Mouse (Mus musculus): ENCODE data around the gene Tmcc2. TPM values are rescaled to one million over a fixed set of nuclear protein-coding genes. Genes with fewer than 3 reads are reported as not detected.

The Tmcc2 gene
- total and polyA plus RNA-seq, 3 experiments, result 0.14 to 0.34 TPM; not detected in 1

- H3K9me3 ChIP-seq (replicated peaks; ENCODE audit: low read length), result no peaks in the 10 kb centered on the region
- no peak for DNase-seq (ENCODE audit: extremely low read depth)
- no peaks in the 10 kb centered on the region for H3K36me3 ChIP-seq (replicated peaks in 1 of 2; ENCODE audit: control insufficient read depth in 1 of 2, insufficient read depth in 1 of 2, low read length in 1 of 2)
- no peak overlapping the region for H3K4me3 ChIP-seq (replicated peaks in 1 of 3; ENCODE audit: low read depth in 2 of 3, low read length in 2 of 3, poor library complexity in 1 of 3)
- in situ Hi-C loops (cut with MboI; ENCODE audit: low pct_ligation_motif_present, low pct_unique_long_range_greater_than_20kb, low sequenced_read_pairs), result no loop called here
- dilution Hi-C loops (cut with MboI; ENCODE audit: extremely low pct_ligation_motif_present, extremely low pct_unique_long_range_greater_than_20kb, low sequenced_read_pairs), result no loop called here
- H3K27ac ChIP-seq (ENCODE audit: insufficient read depth, low read depth), result no peak overlapping the region
- H3K27me3 ChIP-seq (replicated peaks), result peaks cover 42% of the 10 kb centered on the region
- no peak overlapping the region for H3K9ac ChIP-seq (ENCODE audit: insufficient read depth, low read depth)
- H3K4me1 ChIP-seq (ENCODE audit: control insufficient read depth in 1 of 2, insufficient read depth in 2 of 2), result peaks cover 3 to 20% of the 10 kb centered on the region in 2 experiments; a peak in 3 of 4 replicates
- no peaks in the 10 kb centered on the region for H3K79me2 ChIP-seq (replicated peaks; ENCODE audit: control insufficient read depth, extremely low read depth, insufficient read depth, poor library complexity, severe bottlenecking)
- TF ChIP-seq MYC (IDR thresholded peaks at IDR 0.05; ENCODE audit: low read depth, low read length) (no peak), TCF12 (IDR thresholded peaks at IDR 0.05; ENCODE audit: low read depth, low read length) (no peak), PAX5 (IDR thresholded peaks at IDR 0.05; ENCODE audit: low read length) (no peak), TBP (conservative IDR thresholded peaks at IDR 0.05; ENCODE audit: low read depth, low read length) (no peak), MAFK (IDR thresholded peaks at IDR 0.05; ENCODE audit: insufficient replicate concordance, low read length) (no peak), EP300 (IDR thresholded peaks at IDR 0.05; ENCODE audit: low read length) (no peak), MEF2A (IDR thresholded peaks at IDR 0.05; ENCODE audit: borderline replicate concordance, low read depth, low read length) (no peak), ZMIZ1 (IDR thresholded peaks at IDR 0.05; ENCODE audit: low read depth, low read length) (no peak), UBTF (IDR thresholded peaks at IDR 0.05; ENCODE audit: low read depth, low read length) (no peak), CTCF (conservative IDR thresholded peaks at IDR 0.05 in 1 of 2, IDR thresholded peaks at IDR 0.05 in 1 of 2; ENCODE audit: low read depth in 2 of 2, low read length in 2 of 2) (no peak), USF2 (conservative IDR thresholded peaks at IDR 0.05; ENCODE audit: low read depth, low read length) (no peak), ZC3H11A (IDR thresholded peaks at IDR 0.05; ENCODE audit: low read depth, low read length) (no peak), ELF1 (IDR thresholded peaks at IDR 0.05; ENCODE audit: low read depth, low read length) (no peak), RAD21 (IDR thresholded peaks at IDR 0.05; ENCODE audit: low read depth, low read length) (no peak), USF1 (IDR thresholded peaks at IDR 0.05; ENCODE audit: low read depth, low read length) (no peak), NRF1 (IDR thresholded peaks at IDR 0.05; ENCODE audit: low read depth, low read length) (no peak)
- H3K4me2 ChIP-seq (ENCODE audit: insufficient read depth, low read depth, poor library complexity, severe bottlenecking), result no peak overlapping the region
Measured at GRCm38 (mm10) chr1:132375256-132375655, 15.8 kb downstream of the Tmcc2 start.

GRCm38 (mm10) chr1:132374873-132375244 lies 16.2 kb downstream of the Tmcc2 start:
- dilution Hi-C loops (cut with MboI; ENCODE audit: extremely low pct_ligation_motif_present, extremely low pct_unique_long_range_greater_than_20kb, low sequenced_read_pairs) (no loop called here), in situ Hi-C loops (cut with MboI; ENCODE audit: low pct_ligation_motif_present, low pct_unique_long_range_greater_than_20kb, low sequenced_read_pairs) (no loop called here)
- no peak overlapping the region for H3K4me3 ChIP-seq (replicated peaks in 1 of 3; ENCODE audit: low read depth in 2 of 3, low read length in 2 of 3, poor library complexity in 1 of 3)
- DNase-seq (ENCODE audit: extremely low read depth), result no peak
- H3K27ac ChIP-seq (ENCODE audit: insufficient read depth, low read depth), result no peak overlapping the region
- no peaks in the 10 kb centered on the region for H3K79me2 ChIP-seq (replicated peaks; ENCODE audit: control insufficient read depth, extremely low read depth, insufficient read depth, poor library complexity, severe bottlenecking)
- no peak overlapping the region for H3K9ac ChIP-seq (ENCODE audit: insufficient read depth, low read depth)
- H3K36me3 ChIP-seq (replicated peaks in 1 of 2; ENCODE audit: control insufficient read depth in 1 of 2, insufficient read depth in 1 of 2, low read length in 1 of 2), result no peaks in the 10 kb centered on the region
- peaks cover 38% of the 10 kb centered on the region for H3K27me3 ChIP-seq (replicated peaks)
- TF ChIP-seq EP300 (IDR thresholded peaks at IDR 0.05; ENCODE audit: low read length) (no peak), IRF4 (IDR thresholded peaks at IDR 0.05; ENCODE audit: low read depth, low read length) (no peak), RCOR1 (conservative IDR thresholded peaks at IDR 0.05; ENCODE audit: low read depth, low read length) (no peak), POLR2AphosphoS2 (IDR thresholded peaks at IDR 0.05; ENCODE audit: low read depth, low read length) (no peak), NRF1 (IDR thresholded peaks at IDR 0.05; ENCODE audit: low read depth, low read length) (no peak), ZC3H11A (IDR thresholded peaks at IDR 0.05; ENCODE audit: low read depth, low read length) (no peak), SMC3 (IDR thresholded peaks at IDR 0.05; ENCODE audit: low read depth, low read length) (no peak)
- H3K4me2 ChIP-seq (ENCODE audit: insufficient read depth, low read depth, poor library complexity, severe bottlenecking), result no peak overlapping the region
- H3K4me1 ChIP-seq (ENCODE audit: control insufficient read depth in 1 of 2, insufficient read depth in 2 of 2), result peaks cover 3 to 20% of the 10 kb centered on the region in 2 experiments; a peak in 3 of 4 replicates
- no peaks in the 10 kb centered on the region for H3K9me3 ChIP-seq (replicated peaks; ENCODE audit: low read length)

All from CH12.LX (cell line).